In the genomic region with DNA sequence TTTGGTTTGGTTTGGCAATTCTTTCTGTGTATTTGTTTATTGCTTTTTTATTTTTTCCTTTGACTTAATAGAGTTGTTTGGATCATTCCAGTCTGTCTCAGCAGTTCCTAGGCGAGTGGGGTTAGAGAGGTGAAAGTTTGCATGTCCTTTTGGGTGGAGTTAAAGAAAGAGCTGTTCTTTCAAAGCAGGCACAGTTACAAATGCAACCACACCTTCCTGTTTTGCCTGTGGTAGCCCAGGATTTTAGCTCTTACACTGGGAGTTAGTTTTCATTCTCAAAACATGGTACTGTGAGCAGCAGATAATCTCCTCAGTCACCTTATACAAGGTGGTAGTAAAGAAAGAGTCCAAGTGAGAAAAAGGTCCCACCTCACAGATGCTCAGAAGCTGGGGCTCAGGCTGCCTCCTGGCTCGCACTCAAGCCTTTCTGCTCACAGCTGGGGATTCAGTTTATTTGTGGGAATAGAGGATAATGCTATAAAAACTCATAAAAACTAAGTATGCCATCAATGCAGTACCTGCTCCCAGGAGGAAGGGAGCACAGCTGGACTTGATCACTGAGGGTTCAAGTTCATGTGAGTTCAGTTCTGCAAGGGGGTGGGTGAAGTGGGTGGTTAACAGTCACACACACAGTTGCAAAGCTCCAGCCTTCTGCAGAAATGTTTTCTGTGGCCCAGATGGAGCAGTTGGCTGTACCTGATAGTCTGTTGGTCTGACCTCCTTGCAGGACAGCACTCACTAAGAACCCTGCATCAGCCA, we compare ENCODE assay signal across 17 mouse cellular contexts.
DNase-seq lines count a peak whose midpoint lies in the region; ATAC-seq and TF ChIP-seq lines count a peak whose summit lies in the region.
"Had no signal": no experiment of that assay in that cellular context is flagged by ENCODE, and none has a peak within 500 bp of the region (broad histone marks: within the 10 kb centered on the region; RNA-seq: fewer than 3 reads in every experiment).

No protein-coding gene starts in this region.

- no peak for ATAC-seq in forebrain, postnatal 0 days
- ATAC-seq: forebrain, embryonic 15.5 days; hindbrain, postnatal 0 days; intestine, postnatal 0 days; midbrain, embryonic 16.5 days had no signal

- DNase-seq in gastrocnemius, postnatal 14 days = peak; percentile 16
- no peak for DNase-seq in gastrocnemius, postnatal 36 days
- peak; percentile 18 for DNase-seq in brain, adult 2 months (ENCODE audit: low read depth, low spot score)
- peak; percentile 46 for DNase-seq in forelimb bud, embryonic 11.5 days (ENCODE audit: low read depth, low spot score)
- peak; percentile 2 for DNase-seq in mesoderm, embryonic 11.5 days (ENCODE audit: low read depth, low spot score)
- no peak for DNase-seq in left cerebral cortex, adult 8-10 months (ENCODE audit: low spot score in 2 of 2)
- no peak for DNase-seq in forebrain, postnatal 0 days
- DNase-seq: adrenal gland, postnatal 14 days; cerebellum, adult 11-12 months; cerebellum, postnatal 14 days had no signal

- no peaks in the 10 kb centered on the region for H3K9me3 ChIP-seq in forebrain, postnatal 0 days (ENCODE audit: low read length)
- H3K9me3 ChIP-seq: forebrain, embryonic 15.5 days; G1E; neural tube, embryonic 15.5 days had no signal

- H3K4me3 ChIP-seq in forebrain, postnatal 0 days (ENCODE audit: low read depth, low read length) = no peak overlapping the region
- H3K4me3 ChIP-seq: forebrain, embryonic 15.5 days; neural tube, embryonic 15.5 days had no signal

- WGBS in forebrain, postnatal 0 days = 76% methylated on average over 2 of the region's 2 CpGs

- intact Hi-C loops in gastrocnemius, postnatal 14 days (cut with DNase I; ENCODE audit: low total_unique reads) = no loop called here
- intact Hi-C loops in gastrocnemius, postnatal 36 days (cut with DNase I) = no loop called here

- no peak for TF ChIP-seq CTCF in forebrain, postnatal 0 days (IDR thresholded peaks at IDR 0.05; ENCODE audit: low read depth)

- H3K27me3 ChIP-seq in forebrain, postnatal 0 days (ENCODE audit: insufficient read depth, low read length) = no peaks in the 10 kb centered on the region
- H3K27me3 ChIP-seq: forebrain, embryonic 15.5 days; neural tube, embryonic 15.5 days had no signal

- H3K4me1 ChIP-seq in forebrain, postnatal 0 days (ENCODE audit: insufficient read depth) = no peaks in the 10 kb centered on the region

- H3K4me2 ChIP-seq in forebrain, postnatal 0 days (ENCODE audit: low read depth) = no peak overlapping the region
- H3K4me2 ChIP-seq: forebrain, embryonic 15.5 days; neural tube, embryonic 15.5 days had no signal

- H3K36me3 ChIP-seq in forebrain, postnatal 0 days (ENCODE audit: insufficient read depth) = peaks cover 5% of the 10 kb centered on the region; the same call in 1 of the 2 replicates
- H3K36me3 ChIP-seq: G1E had no signal

- no peak overlapping the region for H3K27ac ChIP-seq in forebrain, postnatal 0 days (ENCODE audit: low read depth, low read length)
- H3K27ac ChIP-seq: forebrain, embryonic 15.5 days; hindbrain, postnatal 0 days; liver, embryonic 14.5 days; neural tube, embryonic 15.5 days had no signal

- no peak overlapping the region for H3K9ac ChIP-seq in forebrain, postnatal 0 days
- H3K9ac ChIP-seq: forebrain, embryonic 15.5 days; liver, embryonic 14.5 days; neural tube, embryonic 15.5 days had no signal

Comparison
In these comparisons a context has a peak if more than half of its experiments do, and no peak if none do; other contexts are left out.
1. DNase-seq: peak in gastrocnemius, postnatal 14 days (single experiment), brain, adult 2 months (single experiment), forelimb bud, embryonic 11.5 days (single experiment) and mesoderm, embryonic 11.5 days (single experiment); none in gastrocnemius, postnatal 36 days (0 of 2), left cerebral cortex, adult 8-10 months (0 of 2) and forebrain, postnatal 0 days (single experiment).